Mouse (Mus musculus) ES-E14 (cell line): Measurements from ENCODE around the gene Adam1b. TPM values are rescaled to one million over a fixed set of nuclear protein-coding genes. Genes with fewer than 3 reads are reported as not detected.
"Not testable (repeated sequence)": the region's sequence is repeated elsewhere in the genome, so short reads cannot be mapped to it uniquely, and the experiment has no call there.

Experiments used
- DNase-seq: peaks from one replicate; pipeline ENCODE4 v3.0.0-alpha.2; 2013; ENCODE audit warnings: low read depth, low spot score
- H3K27ac ChIP-seq: 2 replicates; pipeline ENCODE4 v1.5.1; 2012; ENCODE audit warnings: low read depth, mild to moderate bottlenecking, low read length, moderate library complexity, mixed read lengths; ENCODE audit not compliant: poor library complexity, insufficient read depth, severe bottlenecking
- H3K36me3 ChIP-seq: 2 replicates; pipeline ENCODE4 v1.6.1; 2012; ENCODE audit warnings: mild to moderate bottlenecking, low read length, moderate library complexity, mixed read lengths; ENCODE audit not compliant: control insufficient read depth, poor library complexity, insufficient read depth, severe bottlenecking
- H3K4me1 ChIP-seq, 2 experiments: fragments of 150-350 bp in 1 of 2; sonication (generic) in 1 of 2; 2 replicates each; pipeline ENCODE4 v1.6.1; 2012; ENCODE audit warnings: low read length in 2 of 2, mild to moderate bottlenecking in 1 of 2, mixed read lengths in 1 of 2; ENCODE audit not compliant: control insufficient read depth in 2 of 2, insufficient read depth in 2 of 2, poor library complexity in 1 of 2
- H3K4me3 ChIP-seq, 2 experiments: fragments of 150-350 bp in 1 of 2; sonication (generic) in 1 of 2; 2 replicates each; pipeline ENCODE4 v1.5.1; 2012; ENCODE audit warnings: low read length in 2 of 2, low read depth in 1 of 2, mild to moderate bottlenecking in 1 of 2, mixed read lengths in 1 of 2; ENCODE audit not compliant: insufficient read depth in 1 of 2, poor library complexity in 1 of 2, severe bottlenecking in 1 of 2
- H3K9ac ChIP-seq: 2 replicates; pipeline ENCODE4 v1.6.1; 2012; ENCODE audit warnings: low read depth, mild to moderate bottlenecking, low read length, mixed read lengths; ENCODE audit not compliant: poor library complexity, insufficient read depth, severe bottlenecking
- H3K9me3 ChIP-seq: fragments of 150-350 bp; sonication (generic); 2 replicates; pipeline ENCODE4 v1.6.1; 2012; ENCODE audit warnings: low read depth, mild to moderate bottlenecking, low read length; ENCODE audit not compliant: control insufficient read depth, insufficient read depth
- CHD2 ChIP-seq: IDR thresholded peaks from 2 replicates; pipeline ENCODE4 v1.6.1; 2014; ENCODE audit warnings: mild to moderate bottlenecking, low read depth, low read length, inconsistent platforms
- HCFC1 ChIP-seq: IDR thresholded peaks from 2 replicates; pipeline ENCODE4 v1.6.1; 2012; ENCODE audit warnings: low read length, inconsistent platforms, borderline replicate concordance; ENCODE audit not compliant: insufficient read depth
- MAFK ChIP-seq: IDR thresholded peaks from 2 replicates; pipeline ENCODE4 v1.6.1; 2014; ENCODE audit warnings: mild to moderate bottlenecking, low read depth, low read length, inconsistent platforms; ENCODE audit not compliant: insufficient read depth
- ZC3H11A ChIP-seq: IDR thresholded peaks from 2 replicates; pipeline ENCODE4 v1.6.1; 2012; ENCODE audit warnings: low read depth, mild to moderate bottlenecking, inconsistent platforms, low read length, borderline replicate concordance
- ZNF384 ChIP-seq: IDR thresholded peaks from 2 replicates; pipeline ENCODE4 v1.6.1; 2012; ENCODE audit warnings: low read depth, low read length, inconsistent platforms
- in situ Hi-C, 2 experiments: fragments of 600-800 bp; cut with MboI; formaldehyde crosslinking; loops; one replicate each; pipeline ENCODE4 v1.15.1; 2025; ENCODE audit warnings: low sequenced_read_pairs in 2 of 2, inconsistent platforms in 1 of 2; ENCODE audit not compliant: unreplicated experiment in 2 of 2
- total RNA-seq: library from RNA; depleted of rRNA; stranded (reverse); fragments of 300-350 nt; gene quantifications from 2 replicates; pipeline ENCODE4 v1.2.3, GENCODE M21; 2012

Gene Adam1b
- total RNA-seq, 1 experiment, result 0.09 TPM

DNA sequence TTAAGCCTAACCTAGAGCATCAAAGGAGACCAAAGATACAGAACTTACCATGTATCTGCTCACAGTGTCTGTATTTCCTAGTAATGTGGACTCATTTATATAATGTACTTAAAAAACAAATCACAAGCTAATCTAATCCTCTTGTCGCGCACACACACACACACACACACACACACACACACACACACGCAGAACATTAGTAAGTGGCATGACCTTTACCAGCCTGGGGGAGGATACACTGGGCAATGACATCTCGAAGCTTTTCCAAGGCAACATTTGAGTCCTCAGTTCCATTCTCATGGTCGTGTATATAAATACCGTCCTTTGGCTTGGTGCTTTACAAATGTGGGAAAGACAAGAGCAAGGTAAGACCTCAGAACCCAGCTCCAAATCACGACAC, 23.3 kb upstream of the Adam1b start:
- H3K9ac ChIP-seq, result no peak overlapping the region
- no peaks in the 10 kb centered on the region for H3K9me3 ChIP-seq
- in situ Hi-C loops, result no loop called here
- TF ChIP-seq ZNF384 (no peak), HCFC1 (no peak)
- no peak for DNase-seq
- no peak overlapping the region for H3K4me3 ChIP-seq
- peaks cover 0 to 7% of the 10 kb centered on the region in 2 experiments; a peak in 1 of 4 replicates for H3K4me1 ChIP-seq
- H3K27ac ChIP-seq, result no peak overlapping the region
- peaks cover 60% of the 10 kb centered on the region for H3K36me3 ChIP-seq

DNA sequence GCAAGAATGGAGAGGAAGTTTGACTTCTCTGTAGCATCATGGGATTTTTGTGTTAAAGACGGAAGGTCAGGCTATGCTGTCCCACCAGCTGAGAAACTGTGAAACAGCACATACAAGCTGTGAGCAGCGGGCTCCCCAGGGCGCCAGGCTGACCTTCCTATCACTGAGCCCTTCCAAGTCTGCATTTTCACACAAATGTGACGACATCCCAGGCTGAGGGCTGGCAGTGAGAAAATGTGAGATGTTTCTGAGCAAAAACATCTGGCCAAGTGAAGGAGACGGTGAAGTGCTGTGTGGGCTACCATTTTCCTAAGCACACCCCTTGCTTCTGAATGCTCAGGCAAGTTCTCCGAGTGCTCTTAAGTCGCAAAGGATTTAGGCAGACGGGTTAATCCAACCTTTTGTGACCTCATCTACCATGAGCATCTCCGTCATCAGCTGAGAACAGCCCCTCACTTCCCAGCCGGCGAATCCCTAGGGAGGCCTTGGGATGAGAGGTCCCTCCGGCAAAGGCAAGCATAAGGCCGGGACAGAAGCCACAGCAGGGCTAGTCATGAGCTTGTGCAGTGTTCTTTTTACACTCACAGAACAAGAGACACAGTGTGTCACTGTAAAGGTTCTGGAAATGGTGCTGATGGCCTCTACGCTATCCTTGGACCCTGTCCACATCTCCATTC, 22.7 kb upstream of the Adam1b start:
- TF ChIP-seq ZC3H11A, result no peak
- no peak for TF ChIP-seq CHD2
- TF ChIP-seq HCFC1, result no peak
- Histone ChIP-seq H3K9ac (no peak overlapping the region), H3K36me3 (peaks cover 61% of the 10 kb centered on the region), H3K4me3 (no peak overlapping the region), H3K9me3 (no peaks in the 10 kb centered on the region), H3K4me1 (peaks cover 0 to 7% of the 10 kb centered on the region in 2 experiments; a peak in 1 of 4 replicates), H3K27ac (no peak overlapping the region)
- DNase-seq, result no peak
- in situ Hi-C loops, result no loop called here

DNA sequence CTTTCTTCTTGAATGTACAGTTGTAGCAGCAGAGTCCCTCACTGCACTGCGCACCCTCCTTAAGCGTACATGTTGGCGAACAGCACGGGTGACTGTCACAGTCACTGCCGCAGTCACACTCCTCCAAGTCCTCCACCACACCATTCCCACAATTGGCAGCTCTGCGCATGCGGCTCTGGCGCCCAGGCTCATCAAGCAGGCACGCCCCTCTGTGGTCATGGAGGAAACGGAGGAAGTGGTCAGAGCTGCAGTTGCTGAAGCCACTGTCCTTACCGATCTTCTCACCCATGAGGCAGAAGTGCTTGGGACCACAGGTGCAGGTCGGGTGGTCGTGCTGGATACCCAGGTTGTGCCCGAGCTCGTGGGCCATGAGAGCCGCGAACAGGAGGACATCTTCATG, 16.5 kb upstream of the Adam1b start:
- H3K9ac ChIP-seq, DNase-seq, in situ Hi-C loops, H3K4me1 ChIP-seq, H3K9me3 ChIP-seq, H3K27ac ChIP-seq, H3K4me3 ChIP-seq: not testable (repeated sequence)
- H3K36me3 ChIP-seq, result peaks cover 19% of the 10 kb centered on the region

DNA sequence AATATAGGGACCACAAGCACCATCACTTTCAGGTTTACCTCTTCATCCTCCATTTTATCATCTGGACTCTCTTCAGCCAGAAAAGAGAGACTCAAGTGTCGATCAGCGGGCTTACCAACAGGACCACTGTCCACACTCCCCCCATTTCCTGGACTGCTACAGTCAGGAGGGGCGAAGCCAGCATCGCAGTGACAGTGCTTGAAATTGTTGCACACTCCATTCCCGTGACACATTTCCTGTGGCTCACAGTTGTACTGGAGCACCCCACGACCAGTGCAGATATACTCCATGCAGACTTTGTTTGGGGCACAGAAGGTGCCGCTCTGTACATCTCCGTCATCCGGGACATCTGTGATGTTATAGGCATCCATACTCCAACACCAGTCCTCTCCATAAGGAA, 15.7 kb upstream of the Adam1b start:
- in situ Hi-C loops, result no loop called here
- TF ChIP-seq HCFC1, result no peak
- TF ChIP-seq MAFK, result no peak
- no peak for TF ChIP-seq ZNF384
- TF ChIP-seq ZC3H11A, result no peak
- TF ChIP-seq CHD2, result no peak
- Histone ChIP-seq H3K4me3 (no peak overlapping the region), H3K36me3 (peaks cover 14% of the 10 kb centered on the region), H3K9me3 (no peaks in the 10 kb centered on the region), H3K4me1 (no peaks in the 10 kb centered on the region), H3K27ac (no peak overlapping the region), H3K9ac (no peak overlapping the region)
- no peak for DNase-seq

DNA sequence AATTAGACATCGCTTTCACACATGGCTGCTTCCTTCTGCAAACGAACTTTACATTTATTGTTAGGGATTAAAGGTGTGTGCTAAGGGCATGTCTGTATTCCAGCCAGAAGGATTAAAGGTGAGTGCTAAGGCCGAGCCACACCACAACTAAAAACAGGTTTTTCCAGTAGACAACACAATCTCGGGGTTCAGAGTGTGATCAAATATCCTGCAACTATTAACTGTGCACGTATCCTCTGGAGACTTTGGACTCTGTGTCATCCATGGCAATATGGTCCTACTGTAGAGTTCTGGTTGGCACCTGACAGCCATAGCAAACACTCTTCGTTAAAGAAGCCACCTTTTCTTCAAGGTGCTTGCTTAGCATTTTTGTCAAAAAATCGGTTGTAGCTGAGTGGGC, 6.8 kb upstream of the Adam1b start:
- DNase-seq, result no peak
- H3K36me3 ChIP-seq, result no peaks in the 10 kb centered on the region
- no peaks in the 10 kb centered on the region for H3K9me3 ChIP-seq
- in situ Hi-C loops, result no loop called here
- H3K9ac ChIP-seq, result no peak overlapping the region
- no peak overlapping the region for H3K4me3 ChIP-seq
- H3K27ac ChIP-seq, result no peak overlapping the region
- H3K4me1 ChIP-seq, result peaks cover 0 to 7% of the 10 kb centered on the region in 2 experiments; a peak in 2 of 4 replicates
- TF ChIP-seq CHD2, result no peak
- no peak for TF ChIP-seq ZC3H11A
- no peak for TF ChIP-seq HCFC1
- no peak for TF ChIP-seq MAFK
- TF ChIP-seq ZNF384, result no peak
